Mouse (Mus musculus) C2C12 (cell line): ENCODE data around the gene Pex5l. TPM values are rescaled to one million over a fixed set of nuclear protein-coding genes. Genes with fewer than 3 reads are reported as not detected.

Source experiments
- H3K27me3 ChIP-seq: one replicate; pipeline ENCODE4 v1.6.1; 2011; ENCODE audit not compliant: control insufficient read depth, insufficient read depth, insufficient read length
- H3K36me3 ChIP-seq: one replicate; pipeline ENCODE4 v1.6.1; 2011; ENCODE audit not compliant: control insufficient read depth, insufficient read depth
- H3K4me3 ChIP-seq: one replicate; pipeline ENCODE4 v1.5.1; 2011; ENCODE audit warnings: mild to moderate bottlenecking, control low read depth; ENCODE audit not compliant: poor library complexity, insufficient read depth, severe bottlenecking
- H3K79me2 ChIP-seq: one replicate; pipeline ENCODE4 v1.6.1; 2011; ENCODE audit not compliant: control insufficient read depth, insufficient read depth
- H3K79me3 ChIP-seq: one replicate; pipeline ENCODE4 v1.6.1; 2011; ENCODE audit warnings: low read depth, control low read depth
- H3ac ChIP-seq: one replicate; pipeline ENCODE3; 2011; ENCODE audit warnings: low read depth; ENCODE audit not compliant: control insufficient read depth, insufficient read length
- CEBPB ChIP-seq: IDR thresholded peaks from one replicate; pipeline ENCODE4 v1.6.1; 2011; ENCODE audit warnings: low read depth, mild to moderate bottlenecking, control low read depth, moderate library complexity
- CTCF ChIP-seq: IDR thresholded peaks from one replicate; pipeline ENCODE4 v1.5.1; 2011; ENCODE audit not compliant: control insufficient read depth, insufficient read depth, insufficient read length
- FOSL1 ChIP-seq: IDR thresholded peaks from one replicate; pipeline ENCODE4 v1.8.0; 2011; ENCODE audit warnings: mild to moderate bottlenecking, low read length; ENCODE audit not compliant: poor library complexity, insufficient read depth, severe bottlenecking
- MAX ChIP-seq: IDR thresholded peaks from one replicate; pipeline ENCODE4 v1.6.1; 2011; ENCODE audit warnings: mild to moderate bottlenecking, control low read depth
- MYOD1 ChIP-seq: IDR thresholded peaks from one replicate; pipeline ENCODE4 v1.6.1; 2011; ENCODE audit warnings: low read depth; ENCODE audit not compliant: control insufficient read depth, insufficient read length
- MYOG ChIP-seq: IDR thresholded peaks from one replicate; pipeline ENCODE4 v1.6.1; 2011; ENCODE audit not compliant: control insufficient read depth, insufficient read length; ENCODE audit errors: extremely low read depth
- USF1 ChIP-seq: IDR thresholded peaks from one replicate; pipeline ENCODE4 v1.6.1; 2011; ENCODE audit warnings: low read depth, mild to moderate bottlenecking, control low read depth, moderate library complexity
- polyA plus RNA-seq: library from polyadenylated mRNA; unstranded; fragments of >200 nt; fragmentation: generic; extraction: Trizol; gene quantifications from one replicate; pipeline ENCODE4 v1.2.1, GENCODE M21; 2012; ENCODE audit warnings: missing spikeins

Gene Pex5l
- polyA plus RNA-seq, 1 experiment = not detected

DNA sequence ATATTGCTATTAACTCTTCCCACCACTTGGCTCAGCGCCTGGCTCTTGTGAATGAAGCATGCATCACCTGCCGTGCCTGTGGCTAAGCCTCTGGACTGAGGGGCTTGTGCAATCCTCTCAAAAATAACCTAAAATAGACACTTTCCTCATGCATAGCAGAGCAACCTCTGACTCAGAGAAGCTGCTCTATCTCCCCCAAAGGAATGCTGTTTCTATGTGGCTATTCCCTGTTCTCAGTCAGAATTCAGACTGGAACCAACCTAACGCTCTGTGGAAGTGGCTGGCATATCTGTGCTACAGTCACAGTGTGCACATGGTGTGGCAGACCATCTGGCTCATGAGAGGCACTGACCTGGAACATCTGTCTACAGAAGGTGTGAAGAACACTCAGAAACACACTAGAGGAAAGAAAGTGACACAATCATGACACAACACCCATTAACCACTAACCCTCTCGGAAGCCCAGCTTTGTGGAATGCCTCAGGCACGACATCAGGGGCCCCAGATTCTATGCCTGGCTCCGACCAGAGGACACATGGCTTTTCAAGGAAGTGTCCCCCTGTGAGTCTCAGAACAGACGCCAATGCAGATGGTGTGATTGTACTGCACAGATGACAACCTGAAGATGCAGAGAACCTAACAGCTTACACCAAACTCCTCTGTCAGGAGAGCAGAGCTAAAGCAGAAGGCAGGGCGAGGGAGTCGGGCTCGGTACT is 68.6 kb downstream of the Pex5l start:
- Histone ChIP-seq H3K27me3 (no peaks in the 10 kb centered on the region), H3ac (no peak overlapping the region), H3K4me3 (no peak overlapping the region), H3K79me3 (no peaks in the 10 kb centered on the region), H3K36me3 (no peaks in the 10 kb centered on the region), H3K79me2 (no peaks in the 10 kb centered on the region)
- no peak for TF ChIP-seq MYOG
- no peak for TF ChIP-seq FOSL1
- TF ChIP-seq USF1 = no peak
- no peak for TF ChIP-seq MYOD1
- no peak for TF ChIP-seq CTCF
- no peak for TF ChIP-seq CEBPB
- no peak for TF ChIP-seq MAX

- Histone ChIP-seq H3K36me3 (no peaks in the 10 kb centered on the region), H3K27me3 (no peaks in the 10 kb centered on the region), H3ac (no peak overlapping the region), H3K79me3 (no peaks in the 10 kb centered on the region), H3K4me3 (no peak overlapping the region), H3K79me2 (no peaks in the 10 kb centered on the region)
- TF ChIP-seq MYOD1 (no peak), MAX (no peak), FOSL1 (no peak), USF1 (no peak), CEBPB (no peak), MYOG (no peak), CTCF (no peak)
These were observed 69.2 kb downstream of the Pex5l start for GRCm38 (mm10) chr3:33073905-33074265.

GRCm38 (mm10) chr3:33070771-33071170 is 72.3 kb downstream of the Pex5l start:
- Histone ChIP-seq H3K27me3 (no peaks in the 10 kb centered on the region), H3K79me2 (no peaks in the 10 kb centered on the region), H3K36me3 (no peaks in the 10 kb centered on the region), H3K79me3 (no peaks in the 10 kb centered on the region), H3ac (no peak overlapping the region), H3K4me3 (no peak overlapping the region)
- no peak for TF ChIP-seq MYOD1
- TF ChIP-seq CEBPB = no peak

- Histone ChIP-seq H3K4me3 (no peak overlapping the region), H3ac (no peak overlapping the region), H3K79me2 (no peaks in the 10 kb centered on the region), H3K27me3 (no peaks in the 10 kb centered on the region), H3K36me3 (no peaks in the 10 kb centered on the region), H3K79me3 (no peaks in the 10 kb centered on the region)
- TF ChIP-seq MYOD1 = no peak
- TF ChIP-seq MYOG = no peak
- no peak for TF ChIP-seq FOSL1
- TF ChIP-seq CEBPB = no peak
- no peak for TF ChIP-seq USF1
- TF ChIP-seq MAX = no peak
- no peak for TF ChIP-seq CTCF
These were observed 74.9 kb downstream of the Pex5l start for GRCm38 (mm10) chr3:33068146-33068545.

DNA sequence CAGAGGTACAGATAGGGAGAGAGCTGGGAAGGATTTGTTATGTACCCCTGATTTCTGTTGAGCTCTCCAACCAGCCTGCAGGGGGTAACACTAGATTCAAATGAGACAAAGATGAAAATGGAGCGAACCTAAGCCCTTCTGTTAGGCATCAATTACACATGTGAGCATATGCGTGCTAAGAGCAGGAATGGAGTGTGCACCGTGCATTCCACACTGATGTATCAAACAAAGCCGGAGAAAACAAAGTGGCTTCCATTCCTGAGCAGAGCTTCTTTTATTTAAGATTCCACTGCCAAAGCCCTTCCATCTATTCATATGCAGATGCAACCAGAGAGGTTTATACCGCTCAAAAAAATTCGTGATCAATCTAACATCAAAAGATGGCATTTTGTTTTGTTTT is 79.5 kb downstream of the Pex5l start:
- no peaks in the 10 kb centered on the region for H3K79me3 ChIP-seq
- no peaks in the 10 kb centered on the region for H3K36me3 ChIP-seq
- no peak overlapping the region for H3ac ChIP-seq
- no peaks in the 10 kb centered on the region for H3K79me2 ChIP-seq
- no peaks in the 10 kb centered on the region for H3K27me3 ChIP-seq
- H3K4me3 ChIP-seq = no peak overlapping the region
- TF ChIP-seq CTCF (no peak), MAX (no peak), CEBPB (no peak), USF1 (no peak), FOSL1 (no peak), MYOD1 (no peak), MYOG (no peak)

DNA sequence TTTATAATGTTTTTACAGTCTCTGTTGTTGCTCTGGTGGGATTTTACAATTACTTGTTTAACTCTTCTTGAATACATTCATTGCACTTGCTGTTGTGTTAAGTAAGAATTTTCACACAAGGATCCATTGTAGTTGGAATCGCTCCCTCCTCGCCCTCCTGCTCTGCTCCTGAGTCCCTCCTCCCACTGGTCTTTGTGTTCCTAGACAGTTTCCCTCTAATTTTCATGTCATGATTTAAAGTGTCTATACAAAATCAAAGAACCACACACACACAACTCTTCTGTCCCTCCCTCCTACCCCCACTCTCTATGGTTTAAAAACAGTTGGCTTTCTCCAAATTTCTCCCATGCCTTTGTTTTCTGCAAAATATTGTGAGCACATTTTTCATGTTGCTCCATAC is 81.6 kb downstream of the Pex5l start:
- Histone ChIP-seq H3K79me2 (no peaks in the 10 kb centered on the region), H3K4me3 (no peak overlapping the region), H3K79me3 (no peaks in the 10 kb centered on the region), H3K36me3 (no peaks in the 10 kb centered on the region), H3K27me3 (no peaks in the 10 kb centered on the region), H3ac (no peak overlapping the region)
- TF ChIP-seq MAX (no peak), USF1 (no peak), CTCF (no peak), MYOD1 (no peak), MYOG (no peak), CEBPB (no peak), FOSL1 (no peak)
